Mouse (Mus musculus) liver, embryonic 16.5 days (tissue): Measurements from ENCODE around the gene Gpsm1. TPM values are rescaled to one million over a fixed set of nuclear protein-coding genes. Genes with fewer than 3 reads are reported as not detected.

Experiments used
- ATAC-seq: fragments of 200-750 bp; cut with Nextera tagmentation; 2 replicates; pipeline ENCODE4 v1.8.0; 2017; ENCODE audit warnings: low read depth, mild to moderate bottlenecking, moderate number of reproducible peaks, moderate library complexity
- H3K27ac ChIP-seq: fragments of 300-500 bp; sonication (generic); 2 replicates; pipeline ENCODE4 v1.5.1; 2014; ENCODE audit warnings: mild to moderate bottlenecking, low read length
- H3K27me3 ChIP-seq: fragments of 300-500 bp; sonication (generic); 2 replicates; pipeline ENCODE4 v1.6.1; 2014; ENCODE audit warnings: low read depth, low read length, mixed read lengths; ENCODE audit not compliant: control insufficient read depth, insufficient read depth
- H3K36me3 ChIP-seq: fragments of 300-500 bp; sonication (generic); 2 replicates; pipeline ENCODE4 v1.6.1; 2014; ENCODE audit warnings: mild to moderate bottlenecking; ENCODE audit not compliant: control insufficient read depth, insufficient read depth
- H3K4me1 ChIP-seq: fragments of 300-500 bp; sonication (generic); 2 replicates; pipeline ENCODE4 v1.6.1; 2014; ENCODE audit warnings: low read depth, low read length, mixed read lengths; ENCODE audit not compliant: control insufficient read depth
- H3K4me2 ChIP-seq: fragments of 300-500 bp; sonication (generic); 2 replicates; pipeline ENCODE4 v1.6.1; 2014; ENCODE audit warnings: low read depth, low read length, mixed read lengths
- H3K4me3 ChIP-seq: fragments of 300-500 bp; sonication (generic); 2 replicates; pipeline ENCODE4 v1.5.1; 2014; ENCODE audit warnings: low read depth, mild to moderate bottlenecking, low read length
- H3K9ac ChIP-seq: fragments of 300-500 bp; sonication (generic); 2 replicates; pipeline ENCODE4 v1.6.1; 2014; ENCODE audit warnings: low read depth, low read length
- H3K9me3 ChIP-seq: fragments of 300-500 bp; sonication (generic); replicated peaks from 2 replicates; pipeline ENCODE4 v1.6.1; 2016; ENCODE audit warnings: low read length; ENCODE audit not compliant: control insufficient read depth
- WGBS: fragments of 180-500 bp; shearing (Covaris S2); extraction: QIAGEN DNeasy Blood & Tissue Kit; methylation state at CpG from one replicate; pipeline ENCODE4 v1.1.7; 2014; ENCODE audit not compliant: insufficient replicate concordance; 5-methylcytosine and 5-hydroxymethylcytosine counted together
- polyA plus RNA-seq: library from polyadenylated mRNA; unstranded; fragments of >200 nt; fragmentation: Nextera tagmentation; extraction: Ambion mirVana; gene quantifications from 2 replicates; pipeline ENCODE4 v1.2.1, GENCODE M21; 2015

The Gpsm1 gene
- polyA plus RNA-seq, result 2.3 and 3.0 TPM in 2 replicates

DNA sequence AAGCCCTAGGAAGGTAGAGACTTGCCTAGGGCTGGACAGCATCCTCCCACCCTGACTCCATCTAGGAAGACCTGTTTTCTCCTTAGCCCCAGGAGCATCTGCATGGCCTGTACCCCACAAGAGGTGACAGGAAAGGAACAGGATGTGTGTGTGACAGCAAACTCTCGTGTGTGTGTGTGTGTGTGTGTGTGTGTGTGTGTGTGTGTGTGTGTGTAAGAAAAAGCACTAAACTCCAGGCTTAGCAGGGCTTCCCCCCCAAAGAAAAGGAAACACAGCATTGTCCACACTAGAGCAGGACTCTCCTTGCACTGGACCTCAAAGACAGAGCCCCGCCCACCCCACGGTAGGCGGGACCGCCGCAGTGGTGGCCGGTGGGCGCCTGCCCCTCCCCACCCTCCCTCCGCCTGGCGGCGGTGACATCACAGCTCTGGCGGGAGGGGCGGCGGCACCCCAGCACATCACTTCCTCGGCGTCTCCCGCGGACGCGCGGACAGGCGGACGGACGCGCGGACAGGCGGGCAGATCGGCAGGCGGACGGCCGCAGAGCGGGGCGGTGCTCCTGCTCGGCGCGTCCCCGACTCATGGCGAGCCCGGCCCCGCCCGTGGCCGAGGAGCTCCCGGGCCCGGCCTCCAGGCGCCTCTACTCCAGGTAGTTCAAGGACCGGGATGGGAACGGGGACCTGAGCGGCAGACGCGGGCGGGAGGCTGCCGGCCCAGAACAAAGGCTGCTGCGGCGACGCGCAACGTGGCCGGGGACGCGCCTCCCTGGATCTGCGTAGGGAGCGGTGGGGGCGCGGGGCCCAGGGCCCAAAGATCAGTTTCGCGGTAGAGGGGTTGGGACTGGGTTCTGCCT, at the start of gene Gpsm1:
Gene Gpsm1, plus strand, starts transcription at position 444 of the 853 bp plus-strand sequence.
- peak; percentile 52 for ATAC-seq
- H3K36me3 ChIP-seq, result no peaks in the 10 kb centered on the region
- peak within 1 kb of the TSS; percentile 82 for H3K4me2 ChIP-seq
- under 1% methylated on average over 63 of the region's 66 CpGs for WGBS
- no peaks in the 10 kb centered on the region for H3K9me3 ChIP-seq
- H3K9ac ChIP-seq, result peak within 1 kb of the TSS; percentile 64
- H3K27ac ChIP-seq, result peak within 1 kb of the TSS; percentile 33; the same call in 1 of the 2 replicates
- H3K4me1 ChIP-seq, result peaks cover 4% of the 10 kb centered on the region
- peak within 1 kb of the TSS; percentile 67 for H3K4me3 ChIP-seq
- peaks cover 14% of the 10 kb centered on the region; the same call in 1 of the 2 replicates for H3K27me3 ChIP-seq

- no peaks in the 10 kb centered on the region for H3K4me1 ChIP-seq
- no peaks in the 10 kb centered on the region for H3K27me3 ChIP-seq
- H3K4me3 ChIP-seq, result no peak overlapping the region
- H3K9ac ChIP-seq, result no peak overlapping the region
- no peaks in the 10 kb centered on the region for H3K9me3 ChIP-seq
- no peak overlapping the region for H3K4me2 ChIP-seq
- H3K27ac ChIP-seq, result no peak overlapping the region
- ATAC-seq, result no peak
- no peaks in the 10 kb centered on the region for H3K36me3 ChIP-seq
- 59% methylated on average over 10 of the region's 10 CpGs for WGBS
Observed at GRCm38 (mm10) chr2:26266066-26266742, 49.1 kb upstream of the Gpsm1 start.

- Histone ChIP-seq H3K4me2 (no peak overlapping the region), H3K9ac (no peak overlapping the region), H3K36me3 (no peaks in the 10 kb centered on the region), H3K27me3 (no peaks in the 10 kb centered on the region), H3K27ac (no peak overlapping the region), H3K4me1 (no peaks in the 10 kb centered on the region), H3K9me3 (no peaks in the 10 kb centered on the region), H3K4me3 (no peak overlapping the region)
- WGBS, result 44% methylated on average over 3 of the region's 3 CpGs
- ATAC-seq, result no peak
Observed at GRCm38 (mm10) chr2:26268216-26268615, 47.1 kb upstream of the Gpsm1 start.

GRCm38 (mm10) chr2:26273611-26274010, 41.7 kb upstream of the Gpsm1 start:
- Histone ChIP-seq H3K4me3 (no peak overlapping the region), H3K27me3 (no peaks in the 10 kb centered on the region), H3K36me3 (no peaks in the 10 kb centered on the region), H3K27ac (no peak overlapping the region), H3K9me3 (no peaks in the 10 kb centered on the region), H3K4me1 (no peaks in the 10 kb centered on the region), H3K4me2 (no peak overlapping the region), H3K9ac (no peak overlapping the region)
- 12% methylated on average over 7 of the region's 7 CpGs for WGBS
- no peak for ATAC-seq

- Histone ChIP-seq H3K4me3 (no peak overlapping the region), H3K9ac (no peak overlapping the region), H3K27me3 (no peaks in the 10 kb centered on the region), H3K4me1 (no peaks in the 10 kb centered on the region), H3K9me3 (no peaks in the 10 kb centered on the region), H3K4me2 (no peak overlapping the region), H3K27ac (no peak overlapping the region), H3K36me3 (no peaks in the 10 kb centered on the region)
- no peak for ATAC-seq
- WGBS, result 58% methylated on average over 3 of the region's 3 CpGs
Observed at GRCm38 (mm10) chr2:26279712-26280111, 35.6 kb upstream of the Gpsm1 start.

- Histone ChIP-seq H3K4me1 (no peaks in the 10 kb centered on the region), H3K4me3 (no peak overlapping the region), H3K9ac (no peak overlapping the region), H3K27ac (no peak overlapping the region), H3K36me3 (no peaks in the 10 kb centered on the region), H3K27me3 (no peaks in the 10 kb centered on the region), H3K9me3 (no peaks in the 10 kb centered on the region), H3K4me2 (no peak overlapping the region)
- WGBS, result 72% methylated on average over 11 of the region's 11 CpGs
- no peak for ATAC-seq
Observed at GRCm38 (mm10) chr2:26280594-26280993, 34.7 kb upstream of the Gpsm1 start.

DNA sequence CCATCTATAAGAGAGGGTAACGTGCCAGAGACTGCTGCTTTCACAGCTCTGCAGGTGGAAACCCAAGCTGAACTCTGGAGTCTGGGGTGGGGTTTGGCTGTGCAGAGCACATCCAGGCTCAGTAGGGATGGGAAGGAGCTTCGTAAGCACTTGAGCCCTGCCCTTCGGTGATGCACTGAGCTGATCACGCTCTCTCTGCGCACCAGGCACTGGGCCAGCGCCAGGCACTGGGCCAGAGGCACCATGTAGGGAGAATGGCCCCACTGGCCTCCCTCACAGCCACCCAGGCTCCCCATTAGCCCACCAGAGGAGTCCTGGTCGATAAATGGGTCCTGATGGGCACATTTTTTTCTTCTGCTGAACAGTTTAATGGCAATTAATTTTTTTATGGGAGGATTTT, 29.5 kb upstream of the Gpsm1 start:
- Histone ChIP-seq H3K36me3 (no peaks in the 10 kb centered on the region), H3K4me1 (no peaks in the 10 kb centered on the region), H3K9me3 (no peaks in the 10 kb centered on the region), H3K27ac (no peak overlapping the region), H3K4me2 (no peak overlapping the region), H3K9ac (no peak overlapping the region), H3K4me3 (no peak overlapping the region), H3K27me3 (no peaks in the 10 kb centered on the region)
- 64% methylated on average over 7 of the region's 7 CpGs for WGBS
- ATAC-seq, result no peak

GRCm38 (mm10) chr2:26286391-26286790, 28.9 kb upstream of the Gpsm1 start:
- Histone ChIP-seq H3K27me3 (no peaks in the 10 kb centered on the region), H3K36me3 (no peaks in the 10 kb centered on the region), H3K27ac (no peak overlapping the region), H3K9ac (no peak overlapping the region), H3K4me3 (no peak overlapping the region), H3K9me3 (no peaks in the 10 kb centered on the region), H3K4me1 (no peaks in the 10 kb centered on the region), H3K4me2 (no peak overlapping the region)
- 62% methylated on average over 7 of the region's 7 CpGs for WGBS
- no peak for ATAC-seq

GRCm38 (mm10) chr2:26290133-26290532, 25.2 kb upstream of the Gpsm1 start:
- H3K4me3 ChIP-seq, result no peak overlapping the region
- no peak for ATAC-seq
- no peaks in the 10 kb centered on the region for H3K9me3 ChIP-seq
- 60% methylated on average over 5 of the region's 5 CpGs for WGBS
- no peak overlapping the region for H3K27ac ChIP-seq
- no peaks in the 10 kb centered on the region for H3K4me1 ChIP-seq
- H3K4me2 ChIP-seq, result no peak overlapping the region
- H3K27me3 ChIP-seq, result no peaks in the 10 kb centered on the region
- no peaks in the 10 kb centered on the region for H3K36me3 ChIP-seq
- no peak overlapping the region for H3K9ac ChIP-seq
